19 mouse cellular contexts compared by ENCODE assay signal in genomic region chr6:137180636-137181035, GRCm38 (mm10).
"Had no signal": no experiment of that assay in that cellular context is flagged by ENCODE, and none has a peak within 500 bp of the region (broad histone marks: within the 10 kb centered on the region; RNA-seq: fewer than 3 reads in every experiment).

No protein-coding gene starts in this region.

- H3K36me3 ChIP-seq: liver, embryonic 12.5 days; lung, embryonic 15.5 days; midbrain, embryonic 10.5 days; neural tube, embryonic 13.5 days; neural tube, embryonic 15.5 days; stomach, embryonic 15.5 days had no signal

- H3K27me3 ChIP-seq: liver, embryonic 12.5 days; lung, embryonic 15.5 days; neural tube, embryonic 13.5 days; neural tube, embryonic 15.5 days; stomach, embryonic 15.5 days had no signal

- H3K4me1 ChIP-seq: liver, embryonic 12.5 days; stomach, embryonic 15.5 days had no signal

- H3K9me3 ChIP-seq: liver, embryonic 12.5 days; lung, embryonic 15.5 days; midbrain, embryonic 10.5 days; neural tube, embryonic 13.5 days; neural tube, embryonic 15.5 days; stomach, embryonic 15.5 days had no signal

- H3K9ac ChIP-seq: liver, embryonic 12.5 days; liver, embryonic 14.5 days; lung, embryonic 15.5 days; neural tube, embryonic 13.5 days; neural tube, embryonic 15.5 days; stomach, embryonic 15.5 days had no signal

- H3K4me3 ChIP-seq: liver, embryonic 12.5 days; lung, embryonic 15.5 days; midbrain, embryonic 10.5 days; myocyte; neural tube, embryonic 13.5 days; neural tube, embryonic 15.5 days; stomach, embryonic 15.5 days had no signal

- ATAC-seq: liver, embryonic 12.5 days; midbrain, embryonic 16.5 days had no signal

- H3K4me2 ChIP-seq: liver, embryonic 12.5 days; lung, embryonic 15.5 days; neural tube, embryonic 13.5 days; neural tube, embryonic 15.5 days; stomach, embryonic 15.5 days had no signal

- DNase-seq: lung, adult 18-20 months; midbrain, embryonic 14.5 days; retina, postnatal 1 day; right cerebral cortex, adult 18-20 months; right cerebral cortex, postnatal 25 days; right cerebral cortex, postnatal 4 days; spleen, adult 18-20 months; thymus, adult 18-20 months; thymus, postnatal 14 days; thymus, postnatal 36 days had no signal

- H3K27ac ChIP-seq: liver, embryonic 12.5 days; liver, embryonic 14.5 days; midbrain, embryonic 10.5 days; neural tube, embryonic 13.5 days; neural tube, embryonic 15.5 days; stomach, embryonic 15.5 days had no signal
